Mouse (Mus musculus) embryonic fibroblast, embryonic 13.5 days (primary cell): ENCODE measurements at regions not wholly inside any gene's neighbourhood (a gene's known extent, or its start where the extent isn't known, plus 50 kb on each side); places are given as distances from the start of the nearest gene placed in this dataset.

Experiments
- CTCF ChIP-seq: IDR thresholded peaks from 2 replicates; pipeline ENCODE4 v1.5.1; 2011; ENCODE audit warnings: mild to moderate bottlenecking, control low read depth, low read length, moderate library complexity, borderline replicate concordance; ENCODE audit not compliant: insufficient read depth
- POLR2A ChIP-seq: IDR thresholded peaks from 2 replicates; pipeline ENCODE4 v1.6.1; 2011; ENCODE audit warnings: low read depth, mild to moderate bottlenecking, control low read depth, low read length, moderate library complexity

GRCm38 (mm10) chr4:84805431-84805830 lies 78.7 kb upstream of the Cntln start:
- TF ChIP-seq CTCF (no peak), POLR2A (no peak)
